Mouse (Mus musculus) C2C12 (cell line): ENCODE measurements around the gene Drosha. TPM values are rescaled to one million over a fixed set of nuclear protein-coding genes. Genes with fewer than 3 reads are reported as not detected.
"Not testable (repeated sequence)": the region's sequence is repeated elsewhere in the genome, so short reads cannot be mapped to it uniquely, and the experiment has no call there.

Experiments used
- H3K27me3 ChIP-seq: one replicate; pipeline ENCODE4 v1.6.1; 2011; ENCODE audit not compliant: control insufficient read depth, insufficient read depth, insufficient read length
- H3K36me3 ChIP-seq: one replicate; pipeline ENCODE4 v1.6.1; 2011; ENCODE audit not compliant: control insufficient read depth, insufficient read depth
- H3K4me3 ChIP-seq: one replicate; pipeline ENCODE4 v1.5.1; 2011; ENCODE audit warnings: mild to moderate bottlenecking, control low read depth; ENCODE audit not compliant: poor library complexity, insufficient read depth, severe bottlenecking
- H3K79me2 ChIP-seq: one replicate; pipeline ENCODE4 v1.6.1; 2011; ENCODE audit not compliant: control insufficient read depth, insufficient read depth
- H3K79me3 ChIP-seq: one replicate; pipeline ENCODE4 v1.6.1; 2011; ENCODE audit warnings: low read depth, control low read depth
- H3ac ChIP-seq: one replicate; pipeline ENCODE3; 2011; ENCODE audit warnings: low read depth; ENCODE audit not compliant: control insufficient read depth, insufficient read length
- CEBPB ChIP-seq: IDR thresholded peaks from one replicate; pipeline ENCODE4 v1.6.1; 2011; ENCODE audit warnings: low read depth, mild to moderate bottlenecking, control low read depth, moderate library complexity
- CTCF ChIP-seq: IDR thresholded peaks from one replicate; pipeline ENCODE4 v1.5.1; 2011; ENCODE audit not compliant: control insufficient read depth, insufficient read depth, insufficient read length
- FOSL1 ChIP-seq: IDR thresholded peaks from one replicate; pipeline ENCODE4 v1.8.0; 2011; ENCODE audit warnings: mild to moderate bottlenecking, low read length; ENCODE audit not compliant: poor library complexity, insufficient read depth, severe bottlenecking
- MAX ChIP-seq: IDR thresholded peaks from one replicate; pipeline ENCODE4 v1.6.1; 2011; ENCODE audit warnings: mild to moderate bottlenecking, control low read depth
- MYOD1 ChIP-seq: IDR thresholded peaks from one replicate; pipeline ENCODE4 v1.6.1; 2011; ENCODE audit warnings: low read depth; ENCODE audit not compliant: control insufficient read depth, insufficient read length
- MYOG ChIP-seq: IDR thresholded peaks from one replicate; pipeline ENCODE4 v1.6.1; 2011; ENCODE audit not compliant: control insufficient read depth, insufficient read length; ENCODE audit errors: extremely low read depth
- USF1 ChIP-seq: IDR thresholded peaks from one replicate; pipeline ENCODE4 v1.6.1; 2011; ENCODE audit warnings: low read depth, mild to moderate bottlenecking, control low read depth, moderate library complexity
- polyA plus RNA-seq: library from polyadenylated mRNA; unstranded; fragments of >200 nt; fragmentation: generic; extraction: Trizol; gene quantifications from one replicate; pipeline ENCODE4 v1.2.1, GENCODE M21; 2012; ENCODE audit warnings: missing spikeins

The Drosha gene
- polyA plus RNA-seq, 1 experiment: 42.0 TPM

GRCm38 (mm10) chr15:12907962-12908719 lies 83.5 kb downstream of the Drosha start:
- Histone ChIP-seq H3K4me3 (no peak overlapping the region), H3K79me2 (no peaks in the 10 kb centered on the region), H3K36me3 (peaks cover 89% of the 10 kb centered on the region), H3ac (no peak overlapping the region), H3K27me3 (no peaks in the 10 kb centered on the region), H3K79me3 (no peaks in the 10 kb centered on the region)
- TF ChIP-seq FOSL1 (no peak), MAX (no peak), MYOD1 (no peak), USF1 (no peak), CEBPB (no peak), CTCF (no peak), MYOG (no peak)

- TF ChIP-seq MYOG (no peak), FOSL1 (no peak), MYOD1 (no peak), CEBPB (no peak)
- Histone ChIP-seq H3K79me2 (no peaks in the 10 kb centered on the region), H3K4me3 (no peak overlapping the region), H3K79me3 (no peaks in the 10 kb centered on the region), H3K36me3 (peaks cover 89% of the 10 kb centered on the region), H3K27me3 (no peaks in the 10 kb centered on the region), H3ac (no peak overlapping the region)
These were observed 84.1 kb downstream of the Drosha start for GRCm38 (mm10) chr15:12908720-12909028.

GRCm38 (mm10) chr15:12909171-12909570 lies 84.6 kb downstream of the Drosha start:
- H3K27me3 ChIP-seq: no peaks in the 10 kb centered on the region
- H3ac ChIP-seq: no peak overlapping the region
- H3K4me3 ChIP-seq: no peak overlapping the region
- peaks cover 89% of the 10 kb centered on the region for H3K36me3 ChIP-seq
- no peaks in the 10 kb centered on the region for H3K79me2 ChIP-seq
- TF ChIP-seq USF1 (no peak), CEBPB (no peak), MAX (no peak), MYOD1 (no peak), MYOG (no peak), CTCF (no peak), FOSL1 (no peak)
- H3K79me3 ChIP-seq: no peaks in the 10 kb centered on the region

GRCm38 (mm10) chr15:12911082-12911481 lies 86.5 kb downstream of the Drosha start:
- H3K4me3 ChIP-seq: no peak overlapping the region
- no peaks in the 10 kb centered on the region for H3K79me2 ChIP-seq
- H3ac ChIP-seq: no peak overlapping the region
- H3K27me3 ChIP-seq: no peaks in the 10 kb centered on the region
- TF ChIP-seq MYOG (no peak), MAX (no peak)
- H3K79me3 ChIP-seq: no peaks in the 10 kb centered on the region
- peaks cover 84% of the 10 kb centered on the region for H3K36me3 ChIP-seq

- no peaks in the 10 kb centered on the region for H3K27me3 ChIP-seq
- H3K36me3 ChIP-seq: peaks cover 76% of the 10 kb centered on the region
- no peak overlapping the region for H3K4me3 ChIP-seq
- H3ac ChIP-seq: no peak overlapping the region
- H3K79me3 ChIP-seq: no peaks in the 10 kb centered on the region
- no peaks in the 10 kb centered on the region for H3K79me2 ChIP-seq
- TF ChIP-seq MYOG (no peak), MYOD1 (no peak), CEBPB (no peak), FOSL1 (no peak), MAX (no peak), USF1 (no peak), CTCF (no peak)
These were observed 91.8 kb downstream of the Drosha start for GRCm38 (mm10) chr15:12916314-12916815.

- H3K27me3 ChIP-seq, H3ac ChIP-seq, H3K79me2 ChIP-seq, H3K79me3 ChIP-seq, H3K4me3 ChIP-seq: not testable (repeated sequence)
- peaks cover 64% of the 10 kb centered on the region for H3K36me3 ChIP-seq
These were observed 94.8 kb downstream of the Drosha start for GRCm38 (mm10) chr15:12919326-12919966.
